Mouse (Mus musculus) small intestine, adult 2 months (tissue): ENCODE results near the gene Hs3st5.

Experiments
- CTCF ChIP-seq: fragments of 200-500 bp; IDR thresholded peaks from 2 replicates; pipeline ENCODE4 v1.5.1; 2012; ENCODE audit warnings: low read depth, mild to moderate bottlenecking, control low read depth, inconsistent platforms, low read length, moderate library complexity, mixed read lengths; ENCODE audit not compliant: insufficient replicate concordance, insufficient read length; ENCODE audit errors: extremely low read depth
- POLR2A ChIP-seq: fragments of 200-500 bp; IDR thresholded peaks from 2 replicates; pipeline ENCODE4 v1.6.1; 2012; ENCODE audit warnings: low read depth, mild to moderate bottlenecking, control low read depth, inconsistent platforms, low read length, moderate library complexity

GRCm38 (mm10) chr10:36567258-36567657 lies 60.6 kb downstream of the Hs3st5 start:
- no peak for TF ChIP-seq CTCF
- TF ChIP-seq POLR2A = no peak
